ENCODE assay signal across 9 mouse cellular contexts in genomic region chr8:111535491-111535890, GRCm38 (mm10). TPM values are rescaled to one million over a fixed set of nuclear protein-coding genes. Genes with fewer than 3 reads are reported as not detected.
DNase-seq lines count a peak whose midpoint lies in the region; ATAC-seq and TF ChIP-seq lines count a peak whose summit lies in the region.
"Had no signal": no experiment of that assay in that cellular context is flagged by ENCODE, and none has a peak within 500 bp of the region (broad histone marks: within the 10 kb centered on the region; RNA-seq: fewer than 3 reads in every experiment).

No protein-coding gene starts in this region.

- H3K9me3 ChIP-seq in kidney, embryonic 15.5 days (replicated peaks), result no peaks in the 10 kb centered on the region
- no peaks in the 10 kb centered on the region for H3K9me3 ChIP-seq in forebrain, embryonic 10.5 days
- no peaks in the 10 kb centered on the region for H3K9me3 ChIP-seq in limb, embryonic 10.5 days (replicated peaks)
- H3K9me3 ChIP-seq: G1E had no signal

- DNase-seq in kidney, postnatal 10 days, result no peak
- DNase-seq in forebrain, embryonic 10.5 days (ENCODE audit: extremely low spot score, low spot score), result no peak
- no peak for DNase-seq in limb, embryonic 10.5 days (ENCODE audit: low spot score)
- DNase-seq in layer of hippocampus, adult 8-10 months (ENCODE audit: low spot score in 2 of 2), result no peak
- DNase-seq in layer of hippocampus, postnatal 36 days, result no peak

- H3K4me2 ChIP-seq in kidney, embryonic 15.5 days, result peak overlapping the region; percentile 88
- no peak overlapping the region for H3K4me2 ChIP-seq in myocyte (ENCODE audit: low read depth)

- H3ac ChIP-seq in myocyte (ENCODE audit: control insufficient read depth, insufficient read length), result peak overlapping the region; percentile 42

- H3K9ac ChIP-seq in kidney, embryonic 15.5 days, result no peak overlapping the region

- peaks cover 29% of the 10 kb centered on the region for H3K4me1 ChIP-seq in kidney, embryonic 15.5 days
- H3K4me1 ChIP-seq in forebrain, embryonic 10.5 days, result peaks cover 39% of the 10 kb centered on the region
- H3K4me1 ChIP-seq in limb, embryonic 10.5 days, result peaks cover 30% of the 10 kb centered on the region

- 40% methylated on average over 5 of the region's 5 CpGs for WGBS in kidney, embryonic 15.5 days
- 46% methylated on average over 5 of the region's 5 CpGs for WGBS in forebrain, embryonic 10.5 days
- 53% methylated on average over 5 of the region's 5 CpGs for WGBS in limb, embryonic 10.5 days

- H3K4me3 ChIP-seq in kidney, embryonic 15.5 days (replicated peaks), result peak overlapping the region; percentile 93
- peak overlapping the region; percentile 84 for H3K4me3 ChIP-seq in forebrain, embryonic 10.5 days
- peak overlapping the region; percentile 99 for H3K4me3 ChIP-seq in limb, embryonic 10.5 days
- peak overlapping the region; percentile 76 for H3K4me3 ChIP-seq in myocyte

- H3K27ac ChIP-seq in kidney, embryonic 15.5 days, result peak overlapping the region; percentile 96; the same call in 1 of the 2 replicates
- H3K27ac ChIP-seq in forebrain, embryonic 10.5 days, result peak overlapping the region; percentile 99; the same call in 1 of the 2 replicates
- H3K27ac ChIP-seq in limb, embryonic 10.5 days, result peak overlapping the region; percentile 98

- H3K27me3 ChIP-seq in kidney, embryonic 15.5 days, result no peaks in the 10 kb centered on the region
- H3K27me3 ChIP-seq in forebrain, embryonic 10.5 days (ENCODE audit: poor library complexity, severe bottlenecking), result no peaks in the 10 kb centered on the region
- H3K27me3 ChIP-seq in limb, embryonic 10.5 days (ENCODE audit: low read depth, poor library complexity, severe bottlenecking), result no peaks in the 10 kb centered on the region
- no peaks in the 10 kb centered on the region for H3K27me3 ChIP-seq in myocyte (ENCODE audit: control insufficient read depth, insufficient read depth, insufficient read length)

- no peak for TF ChIP-seq POLR2A in myocyte (IDR thresholded peaks at IDR 0.05; ENCODE audit: insufficient read length, low read depth)

- no peak for ATAC-seq in kidney, embryonic 15.5 days (replicated peaks; ENCODE audit: low FRiP score)
- ATAC-seq in erythroblast, adult 5-6 weeks (replicated peaks; ENCODE audit: low FRiP score, poor library complexity, severe bottlenecking), result no peak

- no peaks in the 10 kb centered on the region for H3K36me3 ChIP-seq in kidney, embryonic 15.5 days
- peaks cover 7% of the 10 kb centered on the region; the same call in 1 of the 2 replicates for H3K36me3 ChIP-seq in forebrain, embryonic 10.5 days (replicated peaks)
- peaks cover 2% of the 10 kb centered on the region; the same call in 1 of the 2 replicates for H3K36me3 ChIP-seq in limb, embryonic 10.5 days
- no peaks in the 10 kb centered on the region for H3K36me3 ChIP-seq in myocyte (ENCODE audit: control insufficient read depth, insufficient read depth)

- peaks cover 38% of the 10 kb centered on the region for H3K79me2 ChIP-seq in myocyte (ENCODE audit: control insufficient read depth, insufficient read depth)

TF ChIP-seq in myocyte, 11 proteins besides CTCF, POLR2A, EP300 and RAD21:
- no peak for TF ChIP-seq MYOG (IDR thresholded peaks at IDR 0.05; ENCODE audit: control insufficient read depth in 1 of 3, insufficient read depth in 1 of 3, insufficient read length in 2 of 3, low read depth in 2 of 3)
- TF ChIP-seq MYOD1 (IDR thresholded peaks at IDR 0.05; ENCODE audit: control insufficient read depth in 1 of 3, insufficient read length in 2 of 3, low read depth in 2 of 3), result no peak
- TF ChIP-seq TCF12 (IDR thresholded peaks at IDR 0.05; ENCODE audit: insufficient read depth, poor library complexity, severe bottlenecking), result no peak
- TF ChIP-seq TCF3 (IDR thresholded peaks at IDR 0.05; ENCODE audit: insufficient read length, low read depth), result no peak
- TF ChIP-seq MAX (IDR thresholded peaks at IDR 0.05; ENCODE audit: low read depth), result no peak
- no peak for TF ChIP-seq USF1 (IDR thresholded peaks at IDR 0.05; ENCODE audit: low read depth)
- no peak for TF ChIP-seq POLR2AphosphoS2 (IDR thresholded peaks at IDR 0.05; ENCODE audit: insufficient read length, low read depth)
- TF ChIP-seq REST (IDR thresholded peaks at IDR 0.05; ENCODE audit: insufficient read depth, insufficient read length), result no peak
- TF ChIP-seq CEBPB (IDR thresholded peaks at IDR 0.05; ENCODE audit: insufficient read depth, poor library complexity, severe bottlenecking), result no peak
TF ChIP-seq in myocyte: peak in this region for 0.

RNA-seq across cellular contexts. Expression of gene Znrf1, which starts 0.4 kb away (rescaled TPM):
- 25.2 and 28.6 TPM in 2 replicates for polyA plus RNA-seq in kidney, embryonic 15.5 days (2015; fragmentation: Nextera tagmentation; extraction: Ambion mirVana)
- polyA plus RNA-seq in forebrain, embryonic 10.5 days (2016; fragmentation: Nextera tagmentation; extraction: Ambion mirVana), result 22.8 and 25.3 TPM in 2 replicates
- 42.1 and 44.8 TPM in 2 replicates for polyA plus RNA-seq in limb, embryonic 10.5 days (2016; fragmentation: Nextera tagmentation; extraction: Ambion mirVana)
- 39.2 TPM for polyA plus RNA-seq in myocyte (2012; fragmentation: generic; extraction: Trizol)
- total RNA-seq in erythroblast, adult 5-6 weeks (2015; ENCODE audit: low replicate concordance), result 5.8 and 35.1 TPM in 2 replicates
- total RNA-seq in erythroblast, adult 5-6 weeks (2017; ENCODE audit: low replicate concordance), result 7.1 and 14.6 TPM in 2 replicates
- total RNA-seq in layer of hippocampus, adult 8-10 months (2022), result 100 to 1,000 TPM in 1 of 4 experiments, 10 to 100 TPM in 3; 89.8 to 117 (median 93.0) TPM
- 100 to 1,000 TPM; 110 to 118 TPM for total RNA-seq in layer of hippocampus, postnatal 36 days (2021)

RNA-seq across cellular contexts. Expression of gene Wdr59, which starts 13.6 kb away (rescaled TPM):
- 6.7 and 7.0 TPM in 2 replicates for polyA plus RNA-seq in kidney, embryonic 15.5 days (2015; fragmentation: Nextera tagmentation; extraction: Ambion mirVana)
- polyA plus RNA-seq in forebrain, embryonic 10.5 days (2016; fragmentation: Nextera tagmentation; extraction: Ambion mirVana), result 5.0 and 5.7 TPM in 2 replicates
- 5.7 and 6.4 TPM in 2 replicates for polyA plus RNA-seq in limb, embryonic 10.5 days (2016; fragmentation: Nextera tagmentation; extraction: Ambion mirVana)
- polyA plus RNA-seq in myocyte (2012; fragmentation: generic; extraction: Trizol), result 10.2 TPM
- total RNA-seq in erythroblast, adult 5-6 weeks (2015; ENCODE audit: low replicate concordance), result 1.7 and 3.1 TPM in 2 replicates
- total RNA-seq in erythroblast, adult 5-6 weeks (2017; ENCODE audit: low replicate concordance), result 2.0 and 3.3 TPM in 2 replicates
- total RNA-seq in layer of hippocampus, adult 8-10 months (2022), result 10 to 100 TPM; 22.7 to 24.5 (median 23.7) TPM
- 10 to 100 TPM; 23.2 to 24.9 TPM for total RNA-seq in layer of hippocampus, postnatal 36 days (2021)
